Mouse (Mus musculus) hindbrain, embryonic 12.5 days (tissue): ENCODE results near the gene Ces2b. TPM values are rescaled to one million over a fixed set of nuclear protein-coding genes. Genes with fewer than 3 reads are reported as not detected.

Experiments
- ATAC-seq: fragments of 200-750 bp; cut with Nextera tagmentation; 2 replicates; pipeline ENCODE4 v1.8.0; 2017; ENCODE audit warnings: moderate TSS enrichment; ENCODE audit not compliant: low FRiP score
- H3K27ac ChIP-seq: fragments of 300-500 bp; sonication (generic); 2 replicates; pipeline ENCODE4 v1.5.1; 2016; ENCODE audit warnings: mild to moderate bottlenecking
- H3K27me3 ChIP-seq: fragments of 300-500 bp; sonication (generic); 2 replicates; pipeline ENCODE4 v1.6.1; 2016; ENCODE audit warnings: mild to moderate bottlenecking
- H3K36me3 ChIP-seq: fragments of 300-500 bp; sonication (generic); 2 replicates; pipeline ENCODE4 v1.6.1; 2016; ENCODE audit warnings: mild to moderate bottlenecking
- H3K4me1 ChIP-seq: fragments of 300-500 bp; sonication (generic); 2 replicates; pipeline ENCODE4 v1.6.1; 2016
- H3K4me2 ChIP-seq: fragments of 300-500 bp; sonication (generic); replicated peaks from 2 replicates; pipeline ENCODE4 v1.6.1; 2016; ENCODE audit warnings: mild to moderate bottlenecking
- H3K4me3 ChIP-seq: fragments of 300-500 bp; sonication (generic); 2 replicates; pipeline ENCODE4 v1.5.1; 2016; ENCODE audit warnings: mild to moderate bottlenecking
- H3K9ac ChIP-seq: fragments of 300-500 bp; sonication (generic); 2 replicates; pipeline ENCODE4 v1.6.1; 2016; ENCODE audit warnings: mild to moderate bottlenecking, moderate library complexity
- H3K9me3 ChIP-seq: fragments of 300-500 bp; sonication (generic); replicated peaks from 2 replicates; pipeline ENCODE4 v1.6.1; 2016; ENCODE audit warnings: mild to moderate bottlenecking
- WGBS: fragments of 180-500 bp; shearing (Covaris S2); methylation state at CpG from one replicate; pipeline ENCODE4 v1.1.7; 2016; 5-methylcytosine and 5-hydroxymethylcytosine counted together
- polyA plus RNA-seq: library from polyadenylated mRNA; unstranded; fragments of >200 nt; fragmentation: Nextera tagmentation; extraction: Ambion mirVana; gene quantifications from 2 replicates; pipeline ENCODE4 v1.2.1, GENCODE M21; 2016

Gene Ces2b
- 0.10 and 0.38 TPM in 2 replicates for polyA plus RNA-seq

- ATAC-seq = no peak
- no peaks in the 10 kb centered on the region for H3K27me3 ChIP-seq
- H3K36me3 ChIP-seq = no peaks in the 10 kb centered on the region
- H3K4me3 ChIP-seq = no peak within 1 kb of the TSS
- WGBS = 76% methylated on average over 5 of the region's 5 CpGs
- no peak within 1 kb of the TSS for H3K9ac ChIP-seq
- H3K4me1 ChIP-seq = no peaks in the 10 kb centered on the region
- H3K4me2 ChIP-seq = no peak within 1 kb of the TSS
- H3K27ac ChIP-seq = no peak within 1 kb of the TSS
- no peaks in the 10 kb centered on the region for H3K9me3 ChIP-seq
These were observed at the start of gene Ces2b for GRCm38 (mm10) chr8:104831440-104831839. TSS of gene Ces2b (plus strand) at chr8:104831572.

DNA sequence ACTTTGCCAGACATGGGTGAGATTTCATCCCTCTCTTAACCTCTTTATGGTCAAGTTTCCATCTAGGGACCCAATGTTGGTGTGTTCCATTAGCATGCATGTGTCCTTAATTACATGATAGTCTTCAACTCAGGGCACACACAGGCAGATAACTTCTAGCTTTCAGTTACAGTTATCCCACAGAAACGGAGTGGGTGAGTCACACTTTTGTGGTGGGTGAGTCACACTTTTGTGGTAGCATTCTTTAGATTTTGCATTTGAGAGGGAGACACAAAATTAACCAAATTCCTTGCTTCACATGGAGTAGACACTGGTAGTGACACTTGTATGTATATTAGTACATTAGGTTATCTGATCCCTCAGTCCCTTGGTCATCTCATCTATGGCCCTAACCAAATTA, 44.3 kb upstream of the Ces2b start:
- H3K4me2 ChIP-seq = no peak overlapping the region
- H3K27ac ChIP-seq = no peak overlapping the region
- H3K27me3 ChIP-seq = no peaks in the 10 kb centered on the region
- no peak for ATAC-seq
- H3K4me1 ChIP-seq = no peaks in the 10 kb centered on the region
- no peak overlapping the region for H3K4me3 ChIP-seq
- no peaks in the 10 kb centered on the region for H3K36me3 ChIP-seq
- H3K9ac ChIP-seq = no peak overlapping the region
- 54% methylated on average over 1 of the region's 1 CpGs for WGBS
- H3K9me3 ChIP-seq = no peaks in the 10 kb centered on the region

- no peak overlapping the region for H3K4me3 ChIP-seq
- H3K9ac ChIP-seq = no peak overlapping the region
- no peaks in the 10 kb centered on the region for H3K4me1 ChIP-seq
- no peak for ATAC-seq
- H3K36me3 ChIP-seq = no peaks in the 10 kb centered on the region
- no peaks in the 10 kb centered on the region for H3K27me3 ChIP-seq
- 93% methylated on average over 2 of the region's 2 CpGs for WGBS
- no peak overlapping the region for H3K27ac ChIP-seq
- H3K9me3 ChIP-seq = no peaks in the 10 kb centered on the region
- no peak overlapping the region for H3K4me2 ChIP-seq
These were observed 42.4 kb upstream of the Ces2b start for GRCm38 (mm10) chr8:104788929-104789328.

- ATAC-seq = no peak
- WGBS = 84% methylated on average over 3 of the region's 3 CpGs
These were observed 41.3 kb upstream of the Ces2b start for GRCm38 (mm10) chr8:104789886-104790680.

DNA sequence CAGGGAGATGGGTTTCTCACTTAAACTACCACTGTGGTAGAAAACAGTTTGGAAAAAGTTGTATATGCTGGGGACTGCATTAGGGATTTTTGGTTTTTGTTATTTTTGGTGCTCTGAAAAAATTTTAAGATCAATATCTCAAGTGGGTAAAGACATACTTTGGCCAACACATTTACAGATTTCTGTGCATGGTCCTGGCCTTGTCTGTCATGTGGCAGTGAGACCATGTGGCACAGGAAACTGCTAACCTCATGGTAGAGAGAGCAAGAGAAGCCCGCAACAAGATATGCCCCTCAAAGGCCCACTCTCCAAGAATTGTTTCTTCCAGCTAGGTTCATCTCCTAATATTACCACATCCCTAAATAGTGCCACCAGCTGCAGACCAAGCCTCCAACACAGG, 32.0 kb upstream of the Ces2b start:
- H3K4me1 ChIP-seq = no peaks in the 10 kb centered on the region
- no peak for ATAC-seq
- H3K27ac ChIP-seq = no peak overlapping the region
- H3K4me3 ChIP-seq = no peak overlapping the region
- H3K9me3 ChIP-seq = no peaks in the 10 kb centered on the region; the same call in 1 of the 2 replicates
- no peak overlapping the region for H3K4me2 ChIP-seq
- no peaks in the 10 kb centered on the region for H3K36me3 ChIP-seq
- no peaks in the 10 kb centered on the region for H3K27me3 ChIP-seq
- H3K9ac ChIP-seq = no peak overlapping the region
- WGBS = 90% methylated on average over 1 of the region's 1 CpGs

More at GRCm38 (mm10) chr8:104789886-104790680, 41.3 kb upstream of the Ces2b start:
- Histone ChIP-seq H3K4me1 (no peaks in the 10 kb centered on the region), H3K36me3 (no peaks in the 10 kb centered on the region), H3K9me3 (no peaks in the 10 kb centered on the region), H3K4me3 (no peak overlapping the region), H3K27me3 (no peaks in the 10 kb centered on the region), H3K9ac (no peak overlapping the region), H3K27ac (no peak overlapping the region), H3K4me2 (no peak overlapping the region)

DNA sequence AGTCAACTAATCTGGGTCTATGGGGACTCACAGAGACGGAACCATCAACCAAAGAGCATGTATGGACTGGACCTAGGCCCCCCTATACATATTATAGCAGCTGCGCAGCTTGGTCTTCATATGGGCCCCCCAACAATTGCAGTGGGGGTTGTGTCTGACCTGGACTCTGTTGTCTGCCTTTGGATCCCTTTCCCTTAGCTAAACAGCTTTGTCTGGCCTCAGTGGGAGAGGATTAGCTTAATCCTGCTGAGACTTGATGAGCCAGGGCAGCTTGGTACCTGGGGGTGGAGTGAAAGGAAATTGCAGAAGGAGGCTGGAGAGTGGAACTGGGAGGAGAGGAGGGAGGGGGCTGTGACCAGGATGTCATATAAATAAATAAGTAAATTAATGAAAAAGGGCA, 25.2 kb upstream of the Ces2b start:
- no peaks in the 10 kb centered on the region for H3K4me1 ChIP-seq
- no peak for ATAC-seq
- H3K4me3 ChIP-seq = no peak overlapping the region
- no peak overlapping the region for H3K4me2 ChIP-seq
- H3K9me3 ChIP-seq = no peaks in the 10 kb centered on the region
- H3K27me3 ChIP-seq = no peaks in the 10 kb centered on the region
- H3K36me3 ChIP-seq = no peaks in the 10 kb centered on the region
- no peak overlapping the region for H3K27ac ChIP-seq
- WGBS = 36% methylated on average over 2 of the region's 2 CpGs
- no peak overlapping the region for H3K9ac ChIP-seq

DNA sequence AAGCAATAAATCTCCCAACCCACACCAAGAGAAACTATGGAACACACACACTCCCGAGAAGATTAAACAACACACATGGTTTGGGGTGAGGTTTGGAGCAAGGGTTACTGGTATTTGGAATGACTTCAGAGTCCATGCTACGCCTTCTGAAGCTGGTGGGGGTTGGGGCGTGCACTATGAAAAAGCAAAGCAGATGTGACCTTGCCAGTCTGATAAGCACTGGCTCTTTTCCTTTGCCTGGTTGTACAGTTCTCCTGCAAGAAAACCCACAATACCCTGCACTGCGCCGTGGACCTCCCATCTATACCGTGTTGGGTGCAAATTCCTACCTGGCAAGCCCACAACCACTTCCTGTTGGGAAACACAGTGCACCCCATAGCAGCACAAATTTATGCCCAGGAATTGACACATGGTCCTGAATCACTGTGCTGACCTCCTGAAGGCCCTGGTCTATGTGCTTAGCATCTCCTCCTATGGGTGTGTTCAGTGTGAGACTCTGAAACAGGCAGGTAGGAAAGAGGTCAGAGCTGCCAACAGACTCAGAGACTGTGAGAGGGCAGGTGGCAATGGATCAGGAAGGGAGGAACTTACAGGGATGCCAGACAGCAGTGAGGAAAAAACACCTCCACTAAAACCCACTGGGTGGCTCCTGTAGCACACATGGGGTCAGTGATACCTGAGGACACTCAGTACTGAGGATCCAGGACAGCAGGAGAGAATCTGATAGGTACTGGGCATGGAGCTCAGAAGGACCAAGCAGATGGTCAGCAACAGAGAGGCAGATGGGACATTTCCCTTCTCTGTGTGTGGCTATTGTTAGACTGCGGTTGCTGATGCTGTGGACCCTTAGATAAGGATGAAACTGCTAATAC, 22.6 kb upstream of the Ces2b start:
- no peak for ATAC-seq
- H3K27me3 ChIP-seq = no peaks in the 10 kb centered on the region
- H3K9me3 ChIP-seq = no peaks in the 10 kb centered on the region
- H3K36me3 ChIP-seq = no peaks in the 10 kb centered on the region
- H3K9ac ChIP-seq = no peak overlapping the region
- H3K27ac ChIP-seq = no peak overlapping the region
- H3K4me2 ChIP-seq = no peak overlapping the region
- H3K4me3 ChIP-seq = no peak overlapping the region
- WGBS = 90% methylated on average over 7 of the region's 7 CpGs
- H3K4me1 ChIP-seq = no peaks in the 10 kb centered on the region

DNA sequence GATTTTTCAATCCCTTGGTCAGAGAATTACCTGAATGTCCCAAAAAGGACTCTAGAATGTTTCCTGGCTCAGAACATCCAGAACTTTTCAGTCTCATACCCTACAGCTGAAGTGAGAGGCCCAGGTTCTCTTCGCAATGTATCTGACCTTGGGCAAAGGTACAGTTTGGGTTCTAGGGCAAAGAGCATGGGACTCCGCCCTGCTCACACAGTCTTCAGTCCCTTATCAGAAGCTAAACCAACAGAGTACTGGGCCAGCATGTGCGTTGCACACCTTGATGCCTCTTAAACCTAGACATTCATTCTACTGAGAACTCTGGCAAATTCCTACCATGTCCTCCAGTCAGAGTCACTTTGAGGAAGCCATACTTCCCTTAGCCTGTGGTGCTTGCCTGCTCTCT, 21.9 kb upstream of the Ces2b start:
- H3K27me3 ChIP-seq = no peaks in the 10 kb centered on the region
- H3K4me3 ChIP-seq = no peak overlapping the region
- no peak overlapping the region for H3K9ac ChIP-seq
- no peak for ATAC-seq
- H3K4me1 ChIP-seq = no peaks in the 10 kb centered on the region
- no peaks in the 10 kb centered on the region for H3K9me3 ChIP-seq
- WGBS = 92% methylated on average over 3 of the region's 3 CpGs
- H3K4me2 ChIP-seq = no peak overlapping the region
- no peaks in the 10 kb centered on the region for H3K36me3 ChIP-seq
- no peak overlapping the region for H3K27ac ChIP-seq

GRCm38 (mm10) chr8:104826912-104827311, 4.5 kb upstream of the Ces2b start:
- no peaks in the 10 kb centered on the region for H3K4me1 ChIP-seq
- no peak overlapping the region for H3K27ac ChIP-seq
- no peak overlapping the region for H3K4me2 ChIP-seq
- H3K9me3 ChIP-seq = no peaks in the 10 kb centered on the region
- no peaks in the 10 kb centered on the region for H3K36me3 ChIP-seq
- no peak for ATAC-seq
- H3K27me3 ChIP-seq = no peaks in the 10 kb centered on the region
- WGBS = 76% methylated on average over 1 of the region's 1 CpGs
- no peak overlapping the region for H3K4me3 ChIP-seq
- H3K9ac ChIP-seq = no peak overlapping the region

GRCm38 (mm10) chr8:104828221-104828620, 3.2 kb upstream of the Ces2b start:
- H3K4me1 ChIP-seq = no peaks in the 10 kb centered on the region
- ATAC-seq = no peak

DNA sequence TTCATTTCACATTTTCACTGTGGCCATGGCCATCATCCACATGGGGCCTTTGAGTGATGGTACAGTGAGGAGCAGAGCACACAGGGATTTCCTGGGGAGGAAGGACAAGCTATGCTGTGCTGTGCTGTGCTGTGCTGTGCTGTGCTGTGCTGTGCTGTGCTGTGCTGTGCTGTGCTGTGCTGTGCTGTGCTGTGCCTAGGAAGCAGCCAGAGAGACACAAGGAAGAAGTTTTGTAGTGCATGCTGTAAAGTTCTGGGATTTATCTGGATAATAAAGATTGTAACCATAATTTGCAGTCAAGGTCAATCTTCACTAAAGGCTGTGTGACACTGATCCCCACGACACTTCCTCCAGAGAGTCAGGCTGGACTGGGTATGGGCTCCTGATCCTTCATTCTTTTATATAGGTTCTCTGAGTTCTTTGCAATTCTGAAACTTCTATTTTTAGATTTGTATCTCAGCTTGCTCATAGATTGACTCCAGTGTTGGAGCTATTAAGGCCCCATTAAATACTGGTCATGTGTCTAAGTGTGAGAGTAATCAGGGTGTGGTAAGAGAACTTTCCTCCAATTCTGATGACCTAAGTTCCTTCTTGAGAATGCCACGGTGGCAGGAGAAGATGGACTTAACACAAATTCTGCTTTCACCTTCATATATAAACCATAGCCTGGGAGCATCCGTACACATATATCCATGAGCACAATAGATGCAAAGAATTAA, 10.1 kb downstream of the Ces2b start:
- Histone ChIP-seq H3K27me3 (no peaks in the 10 kb centered on the region), H3K9ac (no peak overlapping the region), H3K36me3 (no peaks in the 10 kb centered on the region), H3K4me2 (no peak overlapping the region), H3K4me1 (no peaks in the 10 kb centered on the region), H3K9me3 (no peaks in the 10 kb centered on the region), H3K4me3 (no peak overlapping the region), H3K27ac (no peak overlapping the region)
- 88% methylated on average over 3 of the region's 3 CpGs for WGBS
- ATAC-seq = no peak

More at GRCm38 (mm10) chr8:104828221-104828620, 3.2 kb upstream of the Ces2b start:
- Histone ChIP-seq H3K27me3 (no peaks in the 10 kb centered on the region), H3K9me3 (no peaks in the 10 kb centered on the region), H3K36me3 (no peaks in the 10 kb centered on the region), H3K4me2 (no peak overlapping the region), H3K9ac (no peak overlapping the region), H3K4me3 (no peak overlapping the region), H3K27ac (no peak overlapping the region)
- 79% methylated on average over 3 of the region's 3 CpGs for WGBS

GRCm38 (mm10) chr8:104846831-104847230, 15.5 kb downstream of the Ces2b start, which contains the start of gene Ces2c:
TSS of gene Ces2c (plus strand) at chr8:104847068.
- Histone ChIP-seq H3K4me3 (no peak within 1 kb of the TSS), H3K4me2 (no peak within 1 kb of the TSS), H3K9ac (no peak within 1 kb of the TSS), H3K4me1 (no peaks in the 10 kb centered on the region), H3K9me3 (no peaks in the 10 kb centered on the region), H3K36me3 (no peaks in the 10 kb centered on the region), H3K27me3 (no peaks in the 10 kb centered on the region), H3K27ac (no peak within 1 kb of the TSS)
- no peak for ATAC-seq
- 85% methylated on average over 3 of the region's 3 CpGs for whole genome bisulfite sequencing
